Mouse (Mus musculus) hindbrain, embryonic 16.5 days (tissue): ENCODE measurements around the gene Ap1m2. TPM values are rescaled to one million over a fixed set of nuclear protein-coding genes. Genes with fewer than 3 reads are reported as not detected.
A peak's percentile ranks its signal among the peaks of the same experiment; 100 is the strongest.
"Not testable (repeated sequence)": the region's sequence is repeated elsewhere in the genome, so short reads cannot be mapped to it uniquely, and the experiment has no call there.

Source experiments
- ATAC-seq: fragments of 200-750 bp; cut with Nextera tagmentation; 2 replicates; pipeline ENCODE4 v1.8.0; 2017; ENCODE audit warnings: moderate TSS enrichment, moderate library complexity
- H3K27ac ChIP-seq: fragments of 300-500 bp; sonication (generic); 2 replicates; pipeline ENCODE4 v1.5.1; 2014; ENCODE audit warnings: low read depth, mild to moderate bottlenecking, control low read depth, low read length, moderate library complexity
- H3K27me3 ChIP-seq: fragments of 300-500 bp; sonication (generic); replicated peaks from 2 replicates; pipeline ENCODE4 v1.6.1; 2014; ENCODE audit warnings: low read length; ENCODE audit not compliant: control insufficient read depth, insufficient read depth
- H3K36me3 ChIP-seq: fragments of 300-500 bp; sonication (generic); 2 replicates; pipeline ENCODE4 v1.6.1; 2014; ENCODE audit warnings: mild to moderate bottlenecking, low read length, moderate library complexity, mixed read lengths; ENCODE audit not compliant: control insufficient read depth, insufficient read depth
- H3K4me1 ChIP-seq: fragments of 300-500 bp; sonication (generic); 2 replicates; pipeline ENCODE4 v1.6.1; 2014; ENCODE audit warnings: low read depth, low read length; ENCODE audit not compliant: control insufficient read depth, insufficient read depth
- H3K4me2 ChIP-seq: fragments of 300-500 bp; sonication (generic); 2 replicates; pipeline ENCODE4 v1.6.1; 2014; ENCODE audit warnings: mild to moderate bottlenecking, low read length, control low read depth, moderate library complexity
- H3K4me3 ChIP-seq: fragments of 300-500 bp; sonication (generic); 2 replicates; pipeline ENCODE4 v1.5.1; 2014; ENCODE audit warnings: mild to moderate bottlenecking, low read length, control low read depth, moderate library complexity
- H3K9ac ChIP-seq: fragments of 300-500 bp; sonication (generic); 2 replicates; pipeline ENCODE4 v1.6.1; 2014; ENCODE audit warnings: low read depth, mild to moderate bottlenecking, control low read depth, low read length, moderate library complexity
- H3K9me3 ChIP-seq: fragments of 300-500 bp; sonication (generic); 2 replicates; pipeline ENCODE4 v1.6.1; 2014; ENCODE audit warnings: mild to moderate bottlenecking, low read length, moderate library complexity; ENCODE audit not compliant: control insufficient read depth
- WGBS: fragments of 180-500 bp; shearing (Covaris S2); extraction: QIAGEN DNeasy Blood & Tissue Kit; methylation state at CpG from one replicate; pipeline ENCODE4 v1.1.7; 2014; 5-methylcytosine and 5-hydroxymethylcytosine counted together
- polyA plus RNA-seq: library from polyadenylated mRNA; unstranded; fragments of >200 nt; fragmentation: Nextera tagmentation; extraction: Ambion mirVana; gene quantifications from 2 replicates; pipeline ENCODE4 v1.2.1, GENCODE M21; 2015

Ap1m2 gene
- polyA plus RNA-seq, 1 experiment from 2014 or later: 2.8 TPM

DNA sequence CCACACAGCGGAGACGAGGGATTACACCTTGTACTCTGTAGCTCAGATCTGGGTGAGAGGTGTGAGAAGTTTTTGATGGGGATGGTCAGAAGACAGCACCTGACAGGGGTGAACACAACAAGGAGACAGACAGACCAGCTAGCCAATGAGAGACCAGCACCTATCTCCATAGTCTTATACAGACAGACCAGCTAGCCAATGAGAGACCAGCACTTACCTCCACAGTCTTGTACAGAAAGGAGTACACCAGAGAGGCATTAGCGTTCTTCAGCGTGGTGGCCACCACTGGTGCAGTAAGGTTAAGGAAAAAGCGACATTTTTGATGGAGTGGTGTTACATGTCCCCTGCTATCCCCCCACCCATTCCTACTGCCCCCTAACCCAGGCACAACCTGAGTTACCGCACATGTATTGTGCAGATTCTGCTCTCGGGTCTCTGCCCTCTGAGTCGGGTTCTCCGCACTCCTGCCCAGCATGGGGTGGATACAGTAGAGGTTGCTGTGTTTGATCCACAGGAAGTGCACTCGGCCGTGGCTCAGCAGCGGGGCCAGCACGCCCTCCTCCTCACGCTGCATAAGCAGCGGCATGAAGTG is 2.9 kb downstream of the Ap1m2 start:
- Histone ChIP-seq H3K36me3 (no peaks in the 10 kb centered on the region), H3K4me2 (no peak overlapping the region), H3K9me3 (no peaks in the 10 kb centered on the region; the same call in 1 of the 2 replicates), H3K27me3 (peaks cover 3% of the 10 kb centered on the region), H3K4me3 (no peak overlapping the region), H3K9ac (no peak overlapping the region), H3K27ac (no peak overlapping the region), H3K4me1 (no peaks in the 10 kb centered on the region)
- ATAC-seq: 0 out of 2 replicates have a peak, but pooled peaks have one; percentile 26
- 64% methylated on average over 15 of the region's 15 CpGs for WGBS

DNA sequence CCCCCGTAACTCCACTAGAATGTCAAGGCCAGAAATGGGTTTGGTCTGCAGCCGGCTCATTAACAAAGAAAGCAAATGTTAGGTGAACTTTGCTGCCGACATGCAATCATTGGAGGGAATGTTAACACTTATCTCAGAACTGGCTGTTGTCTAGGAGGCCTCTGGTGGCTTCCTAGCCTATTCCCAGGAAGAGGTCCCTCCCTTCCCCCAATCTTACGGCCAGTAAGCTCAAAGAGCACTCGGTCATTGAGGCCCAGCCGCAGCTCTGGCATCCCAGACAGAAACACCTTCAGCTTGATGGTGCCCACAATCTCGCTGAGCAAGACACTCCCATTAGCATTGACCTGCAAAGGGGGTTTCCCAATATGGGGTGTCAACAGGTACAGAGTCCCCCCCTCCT is 7.1 kb downstream of the Ap1m2 start:
- H3K36me3 ChIP-seq: no peaks in the 10 kb centered on the region
- H3K27me3 ChIP-seq: no peaks in the 10 kb centered on the region
- no peak overlapping the region for H3K9ac ChIP-seq
- no peaks in the 10 kb centered on the region for H3K9me3 ChIP-seq
- WGBS: 89% methylated on average over 7 of the region's 7 CpGs
- H3K4me1 ChIP-seq: no peaks in the 10 kb centered on the region
- no peak for ATAC-seq
- no peak overlapping the region for H3K4me3 ChIP-seq
- H3K27ac ChIP-seq: no peak overlapping the region
- H3K4me2 ChIP-seq: no peak overlapping the region

DNA sequence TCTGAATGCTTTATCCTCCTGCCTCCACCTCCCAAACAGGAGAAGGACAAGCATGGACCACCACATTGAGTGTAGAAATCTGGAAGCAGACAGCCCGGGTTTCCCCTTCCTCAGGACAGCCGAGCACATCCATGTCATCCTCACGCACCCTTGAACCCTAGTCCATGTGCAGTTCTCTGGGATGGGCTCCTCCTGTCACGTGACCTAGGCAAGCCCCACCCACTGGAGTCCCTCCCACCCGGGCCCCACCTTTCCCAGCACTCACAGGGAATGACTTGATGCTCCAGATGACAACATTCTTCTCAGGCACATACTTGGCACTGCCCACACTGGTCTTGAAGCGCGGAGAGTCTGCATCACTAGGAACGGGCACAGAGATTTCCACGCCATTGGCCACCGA is 13.1 kb downstream of the Ap1m2 start:
- 88% methylated on average over 10 of the region's 10 CpGs for WGBS
- ATAC-seq: no peak
- no peak overlapping the region for H3K27ac ChIP-seq
- H3K4me1 ChIP-seq: no peaks in the 10 kb centered on the region
- no peaks in the 10 kb centered on the region for H3K36me3 ChIP-seq
- H3K27me3 ChIP-seq: no peaks in the 10 kb centered on the region
- H3K9ac ChIP-seq: no peak overlapping the region
- H3K4me2 ChIP-seq: no peak overlapping the region
- H3K4me3 ChIP-seq: no peak overlapping the region
- no peaks in the 10 kb centered on the region for H3K9me3 ChIP-seq

DNA sequence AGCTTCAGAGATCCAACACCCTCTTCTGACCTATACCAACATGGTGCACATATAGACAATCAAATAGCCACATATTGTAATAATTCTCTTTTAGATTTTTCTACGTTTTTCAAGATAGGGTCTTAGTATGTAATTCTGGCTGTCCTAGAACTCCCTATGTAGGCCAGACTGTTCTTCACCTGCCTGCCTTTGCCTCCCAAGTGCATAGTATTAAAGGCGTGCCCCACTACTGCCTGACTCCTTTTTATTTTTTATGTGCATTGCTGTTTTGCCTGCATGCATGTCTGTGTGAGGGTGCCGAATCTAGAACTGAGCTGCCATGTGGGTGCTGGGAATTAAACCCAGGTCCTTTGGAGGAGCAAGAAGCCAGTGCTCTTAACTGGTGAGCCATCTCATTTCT is 19.9 kb downstream of the Ap1m2 start:
- WGBS: 94% methylated on average over 3 of the region's 3 CpGs
- no peaks in the 10 kb centered on the region for H3K9me3 ChIP-seq
- H3K4me1 ChIP-seq: peaks cover 19% of the 10 kb centered on the region
- no peak overlapping the region for H3K4me3 ChIP-seq
- no peaks in the 10 kb centered on the region for H3K27me3 ChIP-seq
- no peaks in the 10 kb centered on the region for H3K36me3 ChIP-seq
- ATAC-seq: no peak
- H3K9ac ChIP-seq: no peak overlapping the region
- no peak overlapping the region for H3K4me2 ChIP-seq
- no peak overlapping the region for H3K27ac ChIP-seq

DNA sequence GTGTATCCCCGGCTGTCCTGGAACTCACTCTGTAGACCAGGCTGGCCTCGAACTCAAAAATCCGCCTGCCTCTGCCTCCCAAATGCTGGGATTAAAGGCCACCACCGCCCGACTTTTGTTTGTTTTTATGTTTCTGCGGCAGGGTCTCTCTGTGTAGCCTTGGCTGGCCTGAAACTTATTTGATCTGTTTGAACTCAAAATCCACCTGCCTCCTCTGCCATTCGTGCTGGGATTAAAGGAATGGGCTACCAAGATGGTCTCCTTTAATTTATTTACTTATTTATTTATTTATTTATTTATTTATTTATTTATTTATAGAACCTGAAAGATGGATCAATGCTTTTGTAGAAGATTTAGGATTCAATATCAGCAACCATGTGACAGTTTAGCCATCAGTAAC is 20.3 kb downstream of the Ap1m2 start:
- H3K27ac ChIP-seq, H3K36me3 ChIP-seq, H3K9me3 ChIP-seq, ATAC-seq, H3K27me3 ChIP-seq: not testable (repeated sequence)
- Histone ChIP-seq H3K9ac (peak overlapping the region; percentile 44; the same call in 1 of the 2 replicates), H3K4me2 (peak overlapping the region; percentile 68), H3K4me3 (peak overlapping the region; percentile 62), H3K4me1 (peaks cover 23% of the 10 kb centered on the region)
- 20% methylated on average over 7 of the region's 7 CpGs for WGBS

DNA sequence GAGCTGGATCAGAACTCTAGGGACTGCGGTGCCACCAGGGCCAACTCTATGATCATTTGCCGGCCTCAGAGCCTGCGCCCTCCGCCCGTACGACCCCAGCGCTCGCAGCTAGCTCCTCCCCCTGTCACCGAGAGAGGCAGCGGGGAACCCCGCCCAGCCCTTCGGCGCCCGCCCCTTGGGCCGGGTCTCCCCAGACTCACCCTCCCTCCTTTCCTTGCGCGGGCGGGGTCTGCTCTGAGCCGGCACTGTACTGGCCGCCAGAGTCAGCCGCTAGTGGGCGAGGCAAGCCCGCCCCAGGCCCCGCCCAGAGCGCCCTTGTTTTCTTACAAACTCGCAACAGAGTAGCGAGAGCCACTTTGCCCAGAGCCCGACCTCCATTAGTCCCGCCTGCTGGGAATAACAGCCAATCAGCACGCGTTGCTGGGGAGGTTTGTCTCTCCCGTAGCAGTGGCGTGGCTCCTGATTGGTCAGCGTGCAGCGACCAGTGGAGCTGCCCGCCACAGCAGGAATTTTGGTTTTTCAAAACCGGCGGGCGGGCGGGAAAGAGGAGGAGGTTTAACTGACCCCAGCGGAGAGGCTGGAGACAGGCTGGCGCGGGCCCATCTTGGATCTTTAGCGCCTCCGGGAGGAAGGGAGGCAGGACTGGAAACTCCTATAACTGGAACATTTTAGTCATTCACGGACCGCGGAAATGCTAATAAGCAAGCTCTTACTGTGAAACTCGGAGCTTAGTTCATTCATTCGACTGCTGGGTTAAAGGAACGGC is 20.9 kb downstream of the Ap1m2 start, which contains the start of gene Cdkn2d:
Cdkn2d (minus strand) TSS at position 386 of the 766 bp plus-strand sequence.
- peak; percentile 97 for ATAC-seq
- Histone ChIP-seq H3K4me1 (peaks cover 30% of the 10 kb centered on the region), H3K36me3 (no peaks in the 10 kb centered on the region), H3K27ac (peak within 1 kb of the TSS; percentile 83), H3K9me3 (no peaks in the 10 kb centered on the region), H3K4me3 (peak within 1 kb of the TSS; percentile 62), H3K4me2 (peak within 1 kb of the TSS; percentile 69), H3K9ac (peak within 1 kb of the TSS; percentile 83), H3K27me3 (no peaks in the 10 kb centered on the region)
- under 1% methylated on average over 46 of the region's 51 CpGs for WGBS

DNA sequence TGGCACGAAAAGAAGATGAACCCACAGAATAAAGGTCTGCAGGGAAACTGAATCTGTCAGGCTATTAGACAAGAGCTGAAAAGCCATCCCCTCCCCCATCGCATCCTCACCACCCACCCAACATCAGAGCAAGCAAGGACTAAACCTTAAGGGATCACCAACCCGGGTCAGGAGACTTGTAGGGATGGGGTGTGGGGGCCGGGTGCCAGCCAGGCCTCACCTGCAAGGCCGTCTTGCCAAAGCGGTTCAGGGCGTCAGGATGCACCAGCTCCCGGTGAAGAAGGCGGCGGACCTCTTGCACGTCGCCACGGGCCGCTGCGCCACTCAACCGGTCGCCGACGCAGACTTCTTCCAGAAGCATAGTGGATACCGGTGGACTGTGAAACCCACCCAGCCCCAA is 21.5 kb downstream of the Ap1m2 start:
- Histone ChIP-seq H3K27me3 (no peaks in the 10 kb centered on the region), H3K36me3 (no peaks in the 10 kb centered on the region), H3K4me3 (peak overlapping the region; percentile 62), H3K4me1 (peaks cover 30% of the 10 kb centered on the region), H3K27ac (peak overlapping the region; percentile 83), H3K4me2 (peak overlapping the region; percentile 69), H3K9ac (peak overlapping the region; percentile 83), H3K9me3 (no peaks in the 10 kb centered on the region)
- ATAC-seq: no peak
- WGBS: under 1% methylated on average over 20 of the region's 20 CpGs

DNA sequence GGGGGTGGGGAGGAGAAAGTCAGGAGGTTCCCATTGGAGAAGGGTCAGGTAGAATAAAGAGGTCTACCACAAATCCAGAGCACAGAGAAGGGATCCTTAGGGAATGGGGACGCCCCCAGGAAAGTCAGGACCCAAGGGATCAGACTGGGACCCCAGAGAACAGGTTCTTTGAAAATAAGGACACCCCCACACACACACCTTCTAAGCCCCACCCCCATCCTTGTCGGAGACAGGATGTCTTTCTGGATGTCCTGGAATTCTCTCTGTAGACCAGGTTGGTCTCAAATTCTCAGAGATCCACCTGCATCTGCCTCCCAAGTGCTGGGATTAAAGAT is 22.8 kb downstream of the Ap1m2 start:
- H3K9me3 ChIP-seq: no peaks in the 10 kb centered on the region
- H3K36me3 ChIP-seq: peaks cover 5% of the 10 kb centered on the region; the same call in 1 of the 2 replicates
- H3K27ac ChIP-seq: no peak overlapping the region
- peaks cover 30% of the 10 kb centered on the region for H3K4me1 ChIP-seq
- no peaks in the 10 kb centered on the region for H3K27me3 ChIP-seq
- 97% methylated on average over 2 of the region's 2 CpGs for WGBS
- ATAC-seq: no peak
- peak overlapping the region; percentile 69 for H3K4me2 ChIP-seq
- H3K4me3 ChIP-seq: no peak overlapping the region
- no peak overlapping the region for H3K9ac ChIP-seq

DNA sequence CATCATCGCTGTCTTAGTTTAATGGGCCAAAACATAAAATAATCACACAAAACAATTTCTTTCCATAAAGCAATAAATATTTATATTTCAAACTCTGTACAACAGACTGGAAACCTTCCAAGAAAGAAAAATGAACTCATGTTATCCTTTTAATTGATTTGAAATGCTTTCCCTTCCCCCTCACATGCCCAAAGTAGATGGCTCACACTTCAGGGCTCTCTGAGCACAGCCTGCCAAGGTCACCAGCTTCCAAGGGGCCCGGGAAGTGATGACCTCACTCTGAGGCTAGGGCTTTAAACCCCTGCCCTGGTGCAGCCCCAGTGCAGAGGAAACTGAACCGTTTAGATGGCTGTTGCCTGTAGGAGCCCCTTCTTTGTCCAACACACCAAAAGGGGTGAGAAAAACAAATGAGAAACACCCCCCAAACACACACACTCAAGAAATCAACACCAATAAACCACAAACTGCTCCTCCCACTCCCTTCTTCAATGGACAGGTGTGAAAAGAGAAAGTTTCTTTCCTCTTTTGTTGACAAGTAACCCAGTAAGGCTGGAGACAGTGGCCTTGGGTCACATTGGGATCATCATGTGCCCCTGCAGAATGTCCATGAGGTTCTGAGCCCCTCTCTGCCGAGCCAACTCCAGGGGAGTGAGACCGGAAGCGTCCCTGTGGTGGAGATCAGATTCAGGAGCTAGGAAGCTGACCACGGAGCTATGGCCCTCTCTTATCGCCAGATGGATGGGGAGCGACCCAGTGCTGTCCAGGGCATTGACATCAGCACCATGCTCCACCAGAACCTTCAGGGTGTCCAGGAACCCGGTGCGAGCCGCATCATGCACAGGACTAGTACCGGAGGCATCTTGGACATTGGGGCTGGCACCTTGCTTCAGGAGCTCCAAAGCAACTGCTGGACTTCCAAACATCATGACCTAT is 23.5 kb downstream of the Ap1m2 start:
- peak overlapping the region; percentile 92 for H3K4me2 ChIP-seq
- peaks cover 30% of the 10 kb centered on the region for H3K4me1 ChIP-seq
- peak overlapping the region; percentile 82 for H3K4me3 ChIP-seq
- no peak for ATAC-seq
- H3K27me3 ChIP-seq: no peaks in the 10 kb centered on the region
- H3K36me3 ChIP-seq: peaks cover 9% of the 10 kb centered on the region; the same call in 1 of the 2 replicates
- WGBS: 76% methylated on average over 13 of the region's 13 CpGs
- peak overlapping the region; percentile 89 for H3K27ac ChIP-seq
- no peaks in the 10 kb centered on the region for H3K9me3 ChIP-seq
- peak overlapping the region; percentile 79 for H3K9ac ChIP-seq
